Mouse (Mus musculus) embryo, embryonic 11 days (tissue): ENCODE results near the gene Carmil2.

Experiments
- DNase-seq: peaks from one replicate; pipeline ENCODE4 v3.0.0-alpha.2; 2015

The Carmil2 gene

DNA sequence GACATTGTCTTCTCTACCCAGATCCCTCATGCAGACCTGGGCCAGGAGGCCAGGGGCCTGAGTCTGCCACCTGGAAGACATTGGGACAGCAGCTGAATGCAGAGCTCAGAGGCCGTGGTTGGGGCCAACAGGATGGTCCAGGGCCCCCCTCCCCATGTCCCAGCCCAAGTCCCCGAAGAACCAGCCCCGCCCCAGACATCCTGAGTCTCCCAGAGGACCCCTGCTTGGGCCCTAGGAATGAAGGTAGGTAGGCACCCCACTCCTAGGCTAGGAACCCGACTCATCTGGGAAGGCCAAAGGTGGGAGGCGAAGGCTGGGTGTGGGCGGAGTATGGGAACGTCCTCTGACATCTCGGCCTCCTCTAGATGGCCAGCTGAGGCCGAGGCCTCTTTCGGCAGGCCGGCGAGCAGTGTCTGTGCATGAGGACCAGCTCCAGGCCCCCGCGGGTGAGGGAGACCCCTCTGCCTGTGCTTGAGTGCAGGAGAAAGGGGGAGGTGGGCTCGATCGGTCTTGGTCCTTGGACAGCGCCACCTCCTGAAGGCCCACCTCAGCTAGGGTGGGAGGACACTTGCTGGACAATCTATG is 11.2 kb downstream of the Carmil2 start:
- DNase-seq = no peak

DNA sequence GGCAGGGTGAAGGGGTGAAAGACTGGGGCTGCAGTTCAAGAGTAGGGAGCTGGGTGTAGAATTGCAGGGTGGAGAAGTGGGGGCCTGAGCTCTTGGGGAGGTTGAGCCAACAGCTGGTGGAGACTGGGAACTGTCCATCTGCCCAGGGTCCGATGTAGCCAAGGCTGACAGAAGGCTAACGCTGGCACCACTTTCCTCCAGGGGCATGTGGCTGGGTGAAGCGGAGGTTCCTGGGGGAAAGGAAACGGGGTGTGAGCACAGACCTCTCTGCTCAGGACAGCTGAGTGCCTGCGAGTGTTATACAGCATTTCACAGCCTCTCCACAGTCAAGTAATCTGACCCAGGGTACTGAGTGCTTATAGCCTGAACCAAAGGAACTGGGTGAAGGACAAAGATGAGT is 12.7 kb downstream of the Carmil2 start:
- no peak for DNase-seq

DNA sequence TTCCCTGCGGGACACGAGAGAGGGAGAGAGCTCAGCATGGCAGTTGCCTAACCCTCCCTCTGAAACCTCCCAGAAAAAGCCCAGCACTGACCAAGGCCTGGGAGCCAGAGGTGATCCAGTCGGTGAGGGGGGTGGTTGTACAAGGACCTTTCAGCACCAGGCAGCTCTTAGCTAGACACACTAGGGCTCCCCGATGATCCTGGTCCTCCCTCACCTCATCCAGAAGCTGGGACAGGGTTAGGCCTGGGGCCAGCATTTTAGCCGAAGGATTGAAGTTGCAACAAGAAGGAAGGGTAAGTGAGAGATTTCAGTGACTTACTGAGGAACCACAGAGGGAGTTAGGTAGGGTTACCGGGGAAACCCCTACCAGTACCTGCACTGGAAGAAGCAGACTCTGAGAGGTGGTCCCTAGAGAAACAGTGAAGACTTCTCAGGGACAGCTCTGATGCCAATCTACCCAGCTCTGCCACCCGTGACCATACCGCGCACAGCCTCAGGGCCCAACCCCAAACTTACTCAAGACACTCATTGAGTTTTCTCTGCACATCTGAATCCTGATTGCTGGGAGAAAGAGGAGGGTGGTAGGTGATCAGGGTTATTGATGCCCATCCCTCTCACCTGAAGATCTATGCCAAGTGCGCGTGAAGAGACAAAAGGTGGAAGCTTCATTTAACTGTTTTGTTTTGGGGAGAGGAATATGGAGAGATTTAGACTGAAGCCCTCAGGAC is 13.6 kb downstream of the Carmil2 start:
- no peak for DNase-seq

DNA sequence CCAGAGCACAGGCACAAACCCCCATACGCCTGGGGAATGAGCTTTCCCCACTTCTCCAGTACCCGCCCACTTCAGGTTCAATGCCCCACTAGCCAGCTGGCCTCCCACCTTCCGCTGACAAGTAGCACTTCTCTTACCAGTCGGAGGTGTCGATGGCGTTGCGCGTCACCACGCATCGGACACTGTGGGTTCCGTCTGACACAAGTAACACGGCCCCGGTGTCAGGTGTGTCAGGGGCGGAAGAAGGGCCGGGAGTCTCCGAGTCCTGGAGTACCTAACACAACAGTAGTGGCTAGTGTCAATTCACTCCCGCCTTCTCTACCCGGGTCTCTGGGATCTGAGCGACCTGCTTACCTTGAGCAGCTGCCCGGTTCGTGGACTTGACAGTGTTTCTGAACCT is 14.5 kb downstream of the Carmil2 start:
- DNase-seq = peak; percentile 46

DNA sequence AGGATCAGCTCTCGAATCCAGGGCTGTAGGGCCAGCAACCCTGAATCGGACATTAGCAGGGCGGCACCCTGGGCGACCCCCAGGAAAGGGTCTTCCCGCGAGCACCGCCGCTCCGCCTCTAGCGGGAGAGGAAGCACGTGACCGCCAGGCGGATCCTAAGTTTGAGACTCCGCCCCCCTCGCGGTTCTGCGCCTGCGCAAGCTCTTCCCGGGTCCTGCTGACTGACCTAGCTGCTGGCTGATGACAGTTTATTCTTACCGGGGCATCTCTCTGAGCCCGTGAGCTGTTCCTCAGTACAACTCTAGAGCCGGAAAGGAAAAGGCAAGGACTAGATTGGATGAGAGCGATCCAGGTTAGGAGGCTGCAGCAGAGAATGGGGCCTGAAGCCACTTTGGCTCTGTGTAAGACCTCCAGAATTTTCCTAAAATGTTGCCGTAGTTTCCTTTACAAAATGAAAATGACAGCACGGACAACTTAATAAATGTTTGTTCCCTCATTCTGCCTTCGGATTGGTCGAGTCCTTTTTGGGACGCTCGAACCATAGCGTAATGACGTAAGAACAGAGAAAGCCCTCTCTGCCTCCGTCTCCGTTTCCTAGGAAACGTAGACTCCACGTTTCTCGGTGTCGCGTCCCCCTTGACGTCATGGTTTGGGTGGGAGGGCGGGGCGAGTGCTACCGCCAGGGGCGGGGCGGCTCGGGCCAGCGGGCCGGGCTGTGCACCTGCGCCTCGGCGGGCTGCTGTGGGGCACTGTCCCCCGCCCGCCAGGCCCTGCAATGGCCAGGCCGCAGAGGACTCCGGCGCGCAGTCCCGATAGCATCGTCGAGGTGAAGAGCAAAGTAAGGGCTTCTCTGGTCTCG is 15.1 kb downstream of the Carmil2 start, which contains the start of the genes Acd and Pard6a:
TSS of gene Acd (minus strand) at position 137 of the 859 bp plus-strand sequence.
TSS of gene Pard6a (plus strand) at position 183 of the 859 bp plus-strand sequence.
- peak; percentile 97 for DNase-seq

DNA sequence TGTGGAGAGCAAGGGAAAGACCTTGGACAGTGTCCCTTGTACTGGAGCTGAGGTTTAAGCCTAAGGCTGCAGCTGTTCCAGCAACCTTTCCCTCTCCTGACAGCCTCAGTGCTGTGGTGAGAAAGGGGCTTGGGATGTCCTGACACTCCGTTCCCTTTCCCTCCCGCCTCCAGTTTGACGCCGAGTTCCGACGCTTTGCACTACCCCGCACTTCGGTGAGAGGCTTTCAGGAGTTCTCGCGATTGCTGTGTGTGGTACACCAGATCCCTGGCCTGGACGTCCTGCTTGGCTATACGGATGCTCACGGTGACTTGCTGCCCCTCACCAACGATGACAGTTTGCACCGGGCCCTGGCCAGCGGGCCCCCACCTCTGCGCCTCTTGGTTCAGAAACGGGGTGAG is 15.9 kb downstream of the Carmil2 start:
- DNase-seq = peak; percentile 18

DNA sequence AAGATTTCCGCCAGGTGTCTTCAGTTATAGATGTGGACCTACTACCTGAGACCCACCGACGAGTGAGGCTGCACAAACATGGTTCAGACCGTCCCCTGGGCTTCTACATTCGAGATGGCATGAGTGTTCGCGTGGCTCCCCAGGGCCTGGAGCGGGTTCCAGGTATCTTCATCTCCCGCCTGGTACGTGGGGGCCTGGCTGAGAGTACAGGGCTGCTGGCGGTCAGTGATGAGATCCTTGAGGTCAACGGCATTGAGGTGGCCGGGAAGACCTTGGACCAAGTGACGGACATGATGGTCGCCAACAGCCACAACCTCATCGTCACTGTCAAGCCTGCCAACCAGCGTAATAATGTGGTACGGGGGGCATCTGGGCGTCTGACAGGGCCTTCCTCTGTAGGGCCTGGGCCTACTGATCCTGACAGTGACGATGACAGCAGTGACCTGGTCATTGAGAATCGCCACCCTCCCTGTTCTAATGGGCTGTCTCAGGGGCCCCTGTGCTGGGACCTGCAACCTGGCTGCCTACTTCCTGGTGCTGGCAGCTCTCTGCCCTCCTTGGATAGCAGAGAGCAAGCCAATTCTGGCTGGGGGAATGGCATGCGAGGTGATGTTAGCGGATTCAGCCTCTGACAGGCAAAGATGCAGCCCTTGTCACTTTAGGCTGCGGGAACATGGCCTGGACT is 16.8 kb downstream of the Carmil2 start:
- DNase-seq = no peak

DNA sequence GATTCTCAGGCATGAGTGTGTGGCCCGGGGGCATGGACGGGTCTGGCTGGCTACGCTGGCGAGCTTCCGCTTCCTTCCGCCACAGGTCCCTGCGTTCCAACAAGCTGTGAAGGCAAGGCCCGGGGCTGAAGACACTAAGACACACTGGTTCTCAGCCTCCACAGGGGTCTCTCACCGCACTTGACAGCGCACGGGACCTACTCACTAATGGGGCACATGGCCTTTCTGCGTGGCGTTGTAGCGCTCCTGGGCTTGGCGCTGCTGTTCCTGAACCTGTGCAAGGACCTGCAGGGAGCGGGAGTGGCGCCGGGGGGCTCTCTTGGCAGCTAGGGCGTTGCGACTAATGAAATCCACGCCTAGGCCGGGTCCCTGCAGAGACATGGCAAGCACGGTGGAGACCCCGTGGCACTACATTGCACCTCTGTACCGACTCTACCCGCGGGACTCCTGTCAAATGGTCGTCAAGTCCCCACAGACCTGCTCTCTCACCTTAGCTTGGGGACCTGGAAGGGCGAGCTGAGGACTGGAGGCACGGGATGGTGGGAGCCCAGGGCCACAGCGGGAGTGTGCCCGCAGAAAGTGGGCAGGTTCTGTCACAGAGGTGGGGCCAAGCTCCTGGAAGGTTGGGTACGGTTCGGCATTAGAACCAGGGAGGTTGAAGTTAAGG is 18.2 kb downstream of the Carmil2 start:
- no peak for DNase-seq

DNA sequence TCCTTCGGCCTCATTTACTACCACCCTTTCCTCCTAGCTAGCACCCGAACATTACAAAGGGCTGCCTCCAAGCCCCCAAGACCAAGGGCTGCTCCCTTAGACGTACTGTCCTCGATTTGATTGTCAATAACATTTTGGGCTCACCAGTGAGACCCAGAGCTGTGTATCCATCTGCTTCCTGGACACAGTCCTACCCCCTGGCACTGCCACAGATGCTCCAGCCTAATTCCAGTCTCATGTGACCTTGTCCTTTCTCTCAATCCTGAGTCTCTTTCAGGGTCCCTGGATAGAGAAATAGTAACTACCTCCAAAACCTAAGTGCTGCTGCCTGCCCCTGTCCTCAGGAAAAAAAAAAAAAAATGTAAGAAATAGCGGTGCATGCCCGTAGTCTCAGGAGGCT is 18.9 kb downstream of the Carmil2 start:
- no peak for DNase-seq

DNA sequence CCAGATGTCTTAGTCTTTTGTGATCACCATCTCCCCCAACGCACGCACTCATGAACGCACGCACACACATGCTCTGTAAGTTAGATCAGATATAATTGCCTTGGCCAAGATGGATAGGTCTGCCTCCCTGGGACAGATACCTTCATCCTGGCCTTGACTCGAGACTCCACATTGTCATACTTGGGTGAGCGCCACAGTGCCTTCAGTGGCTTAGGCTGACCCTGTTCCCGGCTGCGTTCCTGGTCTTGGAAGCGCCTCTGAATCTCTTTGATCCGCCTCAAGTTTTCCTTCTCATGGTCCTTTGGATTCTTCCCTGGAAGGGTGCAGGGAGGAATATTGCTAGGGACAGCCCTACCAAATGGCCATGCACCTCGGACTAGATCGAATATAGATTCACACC is 20.4 kb downstream of the Carmil2 start:
- no peak for DNase-seq

DNA sequence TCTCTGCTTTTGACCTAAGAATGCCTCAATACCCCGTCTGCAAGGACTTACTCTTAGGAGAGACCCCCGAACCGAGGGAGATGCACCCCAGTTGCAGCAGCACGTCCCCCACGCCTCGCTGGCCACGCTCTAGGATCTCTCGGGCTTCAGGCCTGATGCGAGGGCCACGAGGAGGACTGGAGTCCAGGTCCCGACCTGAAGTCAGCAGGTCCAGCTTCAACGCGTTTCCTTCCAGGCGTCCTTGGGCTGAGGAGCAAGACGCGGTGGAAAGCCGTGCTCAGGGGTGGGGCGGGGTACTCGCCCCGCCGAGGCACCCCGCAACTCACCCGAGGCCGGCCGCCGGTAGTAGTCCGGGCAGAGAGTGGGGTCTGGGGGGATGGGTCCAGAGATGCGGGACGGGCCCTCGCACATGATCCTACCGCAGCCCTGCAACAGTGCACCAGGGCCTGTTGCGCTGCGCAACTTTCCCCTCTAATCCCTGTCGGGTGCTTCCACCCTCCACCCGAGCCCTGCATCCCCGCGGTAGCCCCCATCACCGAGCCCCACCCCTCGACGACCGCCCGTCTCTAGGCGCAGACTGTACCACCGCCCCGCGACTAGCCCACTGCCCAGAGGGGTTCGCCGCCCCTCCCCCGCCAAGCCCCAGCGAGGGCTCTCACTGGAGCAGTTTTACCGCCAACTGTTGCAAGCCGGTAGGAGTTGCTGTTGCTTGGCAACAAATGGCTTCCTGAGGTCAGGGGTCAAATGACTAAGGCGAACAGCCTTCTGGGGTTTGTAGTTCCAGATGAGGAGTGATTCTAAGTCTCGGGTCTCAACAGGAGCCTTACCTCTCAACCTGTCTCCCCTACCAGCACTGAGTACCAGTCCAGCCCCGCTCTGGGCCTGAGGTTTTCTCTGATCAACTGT is 21.7 kb downstream of the Carmil2 start, which contains the start of the genes 4933405L10Rik and Enkd1:
TSS of gene 4933405L10Rik (plus strand) at position 158 of the 906 bp plus-strand sequence.
TSS of gene Enkd1 (minus strand) at position 713 of the 906 bp plus-strand sequence.
- peak; percentile 98 for DNase-seq

DNA sequence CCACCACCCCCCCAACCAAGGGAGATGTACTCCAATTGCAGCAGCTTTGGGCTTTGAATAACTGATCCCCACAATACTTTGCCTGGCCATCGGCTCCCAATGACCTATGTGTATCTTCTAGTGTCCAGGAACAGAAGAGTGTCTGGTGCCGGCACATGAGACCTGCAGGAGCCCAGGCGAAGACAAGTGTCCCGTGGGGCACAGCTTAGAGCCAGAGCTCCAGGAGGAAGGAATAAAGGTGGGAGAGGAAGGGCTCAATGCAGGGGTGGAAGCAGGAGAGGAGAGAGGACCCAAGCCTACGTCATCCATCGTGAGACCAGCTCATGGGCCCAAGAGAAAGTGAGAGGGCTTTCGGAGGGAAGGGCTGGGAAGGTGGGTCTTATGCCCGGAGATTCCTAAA is 22.6 kb downstream of the Carmil2 start:
- DNase-seq = no peak

DNA sequence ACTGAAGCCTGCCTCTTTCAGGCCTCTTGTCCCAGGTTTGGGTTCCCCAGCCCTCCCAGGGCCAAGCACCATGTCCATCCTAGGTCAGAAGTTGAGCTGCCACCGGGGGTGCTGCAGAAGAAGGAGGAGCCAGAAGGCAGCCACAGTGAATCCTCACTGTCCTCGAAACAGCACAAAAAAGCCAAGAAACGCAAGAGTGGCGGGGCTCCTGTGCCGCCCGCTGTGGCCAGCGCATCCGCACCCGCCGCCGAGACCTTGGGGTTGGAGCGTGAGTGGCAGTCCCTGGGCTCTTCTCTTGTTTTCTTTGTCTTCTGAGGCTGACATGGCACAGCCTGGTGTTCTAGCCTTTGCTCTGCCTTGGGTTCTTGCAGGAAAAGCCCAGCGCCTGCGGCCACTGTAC is 23.2 kb downstream of the Carmil2 start:
- no peak for DNase-seq

DNA sequence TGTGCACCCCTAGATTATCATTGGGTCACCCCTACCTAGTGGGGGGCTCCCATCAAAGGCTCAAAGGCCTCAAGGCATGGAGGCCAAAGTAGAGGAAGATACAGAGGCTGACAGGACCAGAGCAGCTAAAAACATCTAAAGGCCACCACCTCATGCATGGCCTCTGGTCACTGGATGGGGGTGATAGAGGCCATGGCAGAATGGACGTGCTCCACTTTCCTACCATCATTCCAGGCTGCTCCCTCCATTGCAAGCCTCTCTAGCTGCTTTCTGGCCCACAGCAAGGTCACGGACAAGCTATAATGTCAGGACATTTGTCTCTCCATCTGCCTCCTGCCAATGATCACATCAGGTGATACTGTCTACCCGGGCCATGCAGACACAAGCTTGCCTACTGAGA is 26.2 kb downstream of the Carmil2 start:
- DNase-seq = no peak

DNA sequence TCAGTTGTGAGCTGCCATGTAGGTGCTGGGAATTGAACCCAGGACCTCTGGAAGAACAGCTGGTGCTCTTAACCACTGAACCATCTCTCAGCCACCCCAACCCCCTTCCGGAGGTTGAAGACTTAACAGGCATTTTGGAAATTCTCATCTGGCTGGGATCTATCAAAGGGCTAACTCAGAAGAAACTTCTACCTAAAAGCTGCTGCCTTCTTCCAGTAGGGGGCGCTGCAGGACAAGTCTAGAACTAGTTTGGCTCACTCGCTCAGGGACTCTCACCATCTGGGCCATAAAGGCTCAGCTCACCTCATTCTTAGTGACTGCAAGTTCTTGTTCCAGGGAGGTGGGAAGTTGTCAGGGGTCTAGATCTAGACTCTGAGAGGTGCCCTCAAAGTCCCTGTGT is 28.1 kb downstream of the Carmil2 start:
- DNase-seq = peak; percentile 93

DNA sequence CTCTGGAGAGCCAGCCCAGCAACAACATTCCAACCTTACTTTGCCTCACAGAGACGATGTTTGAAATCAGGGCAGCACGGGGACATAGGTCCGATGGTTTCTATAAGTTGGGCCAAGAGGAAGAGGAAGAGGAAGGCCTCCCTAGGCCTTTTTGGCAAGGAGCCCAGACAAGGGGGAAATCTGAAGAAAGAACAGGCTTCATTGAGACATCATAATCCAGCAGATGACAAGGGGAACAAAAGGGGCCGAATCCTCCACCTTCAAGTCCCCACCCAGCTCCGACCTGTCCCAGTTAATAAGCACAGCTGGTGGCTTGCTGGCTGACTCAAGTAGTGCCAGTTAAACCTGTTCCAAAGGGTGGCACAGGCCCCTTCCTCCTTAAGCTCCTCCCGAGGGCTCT is 29.0 kb downstream of the Carmil2 start:
- no peak for DNase-seq

DNA sequence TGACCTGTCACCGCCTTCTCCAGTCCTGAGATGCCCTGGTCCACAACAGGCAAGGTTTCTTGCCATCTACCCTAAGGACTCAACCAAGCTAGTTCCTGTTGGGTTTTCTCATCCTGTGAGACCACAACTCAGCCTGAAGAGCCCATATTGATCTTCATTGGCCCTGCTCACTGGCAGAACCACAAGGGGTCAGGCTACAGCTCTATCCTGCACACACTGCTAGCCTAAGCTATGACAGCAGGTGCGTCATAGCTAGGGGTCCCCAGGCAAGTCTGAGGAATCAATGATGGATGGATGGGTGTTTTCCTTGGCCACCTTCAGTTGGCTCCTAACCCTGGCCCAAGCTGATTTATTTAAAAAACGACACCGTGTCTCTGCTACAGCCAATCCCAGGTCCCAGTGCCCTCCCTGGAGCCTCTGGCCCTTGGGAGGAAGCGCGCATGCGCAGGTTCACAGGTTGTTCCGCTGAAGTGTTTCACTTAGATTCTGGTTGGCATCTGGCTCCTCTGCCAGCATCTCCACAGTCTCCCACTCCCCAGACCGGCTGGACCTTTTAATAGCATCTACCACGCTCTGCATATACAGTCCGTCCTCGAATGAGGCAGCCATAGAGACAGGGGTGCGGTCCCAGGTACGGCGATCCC is 30.4 kb downstream of the Carmil2 start:
- DNase-seq = no peak

DNA sequence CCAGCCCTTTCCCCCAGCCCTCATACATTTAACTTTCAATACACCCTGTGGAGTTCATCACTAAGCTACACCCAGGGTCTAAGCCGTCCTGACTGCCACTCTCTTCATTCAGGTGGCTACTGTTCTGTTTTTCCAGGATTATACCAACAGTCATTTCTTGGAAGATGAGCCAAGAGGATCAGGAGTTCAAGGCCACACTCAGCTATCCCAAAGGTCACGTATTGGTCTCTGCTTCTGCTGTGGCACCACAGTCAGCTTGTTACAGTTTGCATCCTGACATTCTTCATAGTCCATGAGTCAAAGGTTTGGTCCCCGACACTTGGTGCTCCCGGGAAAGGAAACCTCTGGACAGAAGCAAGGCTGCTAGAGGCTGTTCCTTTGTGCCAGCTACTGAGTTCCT is 33.6 kb downstream of the Carmil2 start:
- no peak for DNase-seq

DNA sequence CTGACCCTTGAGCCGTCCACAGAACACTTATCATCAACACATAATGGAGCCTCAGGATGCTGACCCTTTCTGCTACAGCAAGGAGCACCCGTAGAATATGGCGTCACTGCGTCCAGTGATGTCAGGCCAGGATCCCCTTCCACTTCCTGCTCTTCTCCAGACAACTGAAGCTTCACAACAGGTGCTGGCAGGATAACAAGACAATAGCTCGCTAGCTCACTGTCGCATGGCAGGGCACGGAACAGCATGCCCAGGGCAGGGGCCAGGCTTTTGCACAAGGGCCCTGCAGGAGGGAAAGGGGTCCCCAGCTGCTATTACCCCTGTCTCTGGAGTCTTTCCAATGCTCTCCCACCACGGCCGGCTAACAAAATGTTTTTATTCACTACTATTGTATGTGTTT is 36.8 kb downstream of the Carmil2 start:
- DNase-seq = no peak

DNA sequence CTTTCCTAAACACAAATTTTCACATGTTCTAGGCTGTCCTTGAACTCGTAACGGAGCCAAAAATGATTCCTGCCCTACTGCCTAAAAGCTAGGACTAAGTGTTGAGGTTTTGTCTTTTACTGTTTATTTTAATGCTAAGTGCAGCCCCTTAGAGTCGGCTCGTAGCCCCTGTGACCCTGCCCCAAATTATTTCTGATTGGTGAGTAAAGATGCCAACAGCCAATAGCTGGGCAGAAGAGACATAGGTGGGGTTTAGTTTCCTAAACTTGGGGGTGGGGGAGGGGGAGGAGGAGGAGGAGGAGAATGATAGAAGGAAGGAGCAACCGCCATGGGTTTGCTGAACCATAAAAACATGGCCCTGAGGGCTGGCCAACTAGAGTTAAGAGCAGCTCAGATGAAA is 39.7 kb downstream of the Carmil2 start:
- DNase-seq = no peak
